Mouse (Mus musculus): ENCODE measurements at regions not wholly inside any gene's neighbourhood (a gene's known extent, or its start where the extent isn't known, plus 50 kb on each side); places are given as distances from the start of the nearest gene placed in this dataset.

GRCm38 (mm10) chr9:63043304-63043703, 55.6 kb upstream of the Pias1 start:
- no peak for DNase-seq (ENCODE audit: low read depth, low spot score)

- DNase-seq (ENCODE audit: low read depth, low spot score), result no peak
Measured at GRCm38 (mm10) chr9:63038031-63038430, 50.3 kb upstream of the Pias1 start.

Data from WW6 (cell line).